8 mouse cellular contexts compared by ENCODE assay signal in the genomic region with DNA sequence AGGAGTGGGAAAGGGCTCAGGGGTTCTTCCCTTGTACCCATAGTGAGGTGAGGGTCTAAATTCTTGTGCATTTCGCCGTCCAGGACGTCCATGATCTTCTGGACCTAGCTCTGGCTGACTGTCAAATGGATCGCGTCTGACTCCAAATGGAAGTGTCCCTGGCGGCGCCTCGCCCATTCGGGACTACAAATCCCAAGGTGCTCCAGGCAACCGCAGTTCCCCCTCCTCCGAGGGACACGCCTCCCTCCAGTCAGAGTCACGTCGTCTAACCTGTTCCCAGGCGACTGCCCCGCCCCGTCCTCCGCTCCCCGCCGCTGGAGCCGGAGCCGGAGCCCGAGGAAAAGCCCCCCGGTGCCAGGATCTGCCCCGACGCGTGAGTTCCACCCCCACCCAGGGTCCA. TPM values are rescaled to one million over a fixed set of nuclear protein-coding genes. Genes with fewer than 3 reads are reported as not detected.
DNase-seq lines count a peak whose midpoint lies in the region; ATAC-seq lines count a peak whose summit lies in the region.

No protein-coding gene starts in this region.

- under 1% methylated on average over 27 of the region's 27 CpGs for WGBS in hindbrain, embryonic 14.5 days

- H3K27me3 ChIP-seq in hindbrain, embryonic 14.5 days (ENCODE audit: control insufficient read depth, insufficient read depth, low read length) = no peaks in the 10 kb centered on the region

- peak overlapping the region; percentile 72 for H3K4me3 ChIP-seq in hindbrain, embryonic 14.5 days (replicated peaks; ENCODE audit: low read length)

- peak; percentile 61 for ATAC-seq in hindbrain, embryonic 14.5 days (ENCODE audit: low FRiP score)

- peak overlapping the region; percentile 52 for H3K9ac ChIP-seq in hindbrain, embryonic 14.5 days

- peak; percentile 50 for DNase-seq in T-cell, adult 2 months (ENCODE audit: low spot score)
- DNase-seq in cerebellum, postnatal 25 days = peak; percentile 89 to 94
- DNase-seq in frontal cortex, postnatal 25 days (ENCODE audit: low spot score in 2 of 2) = peak; percentile 76 to 80
- peak; percentile 80 for DNase-seq in hindbrain, embryonic 14.5 days (ENCODE audit: low spot score)
- DNase-seq in layer of hippocampus, postnatal 36 days = peak; percentile 88 to 89
- peak; percentile 96 for DNase-seq in lung, postnatal 25 days (ENCODE audit: low spot score)
- DNase-seq in retina, postnatal 7 days (ENCODE audit: low read depth, low spot score) = peak; percentile 65
- DNase-seq in urinary bladder, adult 18-20 months (ENCODE audit: low spot score in 2 of 2) = peak; percentile 84 to 92

- H3K27ac ChIP-seq in hindbrain, embryonic 14.5 days = no peak overlapping the region

- peak overlapping the region; percentile 85 for H3K4me2 ChIP-seq in hindbrain, embryonic 14.5 days (replicated peaks)

- H3K36me3 ChIP-seq in hindbrain, embryonic 14.5 days (replicated peaks; ENCODE audit: control insufficient read depth, insufficient read depth) = 0 out of 2 replicates have a peak, but pooled peaks cover 8% of the 10 kb centered on the region

- peaks cover 20% of the 10 kb centered on the region; the same call in 1 of the 2 replicates for H3K4me1 ChIP-seq in hindbrain, embryonic 14.5 days (replicated peaks; ENCODE audit: control insufficient read depth, insufficient read depth, low read length)

- no peaks in the 10 kb centered on the region for H3K9me3 ChIP-seq in hindbrain, embryonic 14.5 days (ENCODE audit: control insufficient read depth, low read length)

RNA-seq across cellular contexts. Expression of a gene that starts 1.4 kb away (rescaled TPM):
- polyA plus RNA-seq in hindbrain, embryonic 14.5 days (2014; fragmentation: Nextera tagmentation; extraction: Ambion mirVana) = 2.4 and 2.6 TPM in 2 replicates
- 1 to 10 TPM; 6.0 to 7.0 TPM for total RNA-seq in layer of hippocampus, postnatal 36 days (2021)

RNA-seq across cellular contexts. Expression of a gene that starts 1.7 kb away (rescaled TPM):
- 17.0 TPM in 2 replicates for polyA plus RNA-seq in hindbrain, embryonic 14.5 days (2014; fragmentation: Nextera tagmentation; extraction: Ambion mirVana)
- total RNA-seq in layer of hippocampus, postnatal 36 days (2021) = 10 to 100 TPM; 17.6 to 19.4 TPM

RNA-seq across cellular contexts. Expression of a gene that starts 16.4 kb away (rescaled TPM):
- 82.6 and 86.1 TPM in 2 replicates for polyA plus RNA-seq in hindbrain, embryonic 14.5 days (2014; fragmentation: Nextera tagmentation; extraction: Ambion mirVana)
- total RNA-seq in layer of hippocampus, postnatal 36 days (2021) = 10 to 100 TPM; 44.4 to 53.4 TPM

RNA-seq across cellular contexts. Expression of a gene that starts 20.9 kb away (rescaled TPM):
- 15.6 and 16.5 TPM in 2 replicates for polyA plus RNA-seq in hindbrain, embryonic 14.5 days (2014; fragmentation: Nextera tagmentation; extraction: Ambion mirVana)
- total RNA-seq in layer of hippocampus, postnatal 36 days (2021) = 10 to 100 TPM; 36.2 to 37.1 TPM

RNA-seq across cellular contexts. Expression of a gene that starts 43.0 kb away (rescaled TPM):
- 0.78 and 1.1 TPM in 2 replicates for polyA plus RNA-seq in hindbrain, embryonic 14.5 days (2014; fragmentation: Nextera tagmentation; extraction: Ambion mirVana)
- 1 to 10 TPM; 3.1 to 3.4 TPM for total RNA-seq in layer of hippocampus, postnatal 36 days (2021)
